Mouse (Mus musculus) splenic B cell, adult 2 months (primary cell): ENCODE results near the gene Sirt2.

ENCODE experiments used
- DNase-seq: peaks from one replicate; pipeline ENCODE4 v3.0.0-alpha.2; 2011; ENCODE audit warnings: low read depth, low spot score
- H3K27me3 ChIP-seq: 2 replicates; pipeline ENCODE4 v1.6.1; 2012; ENCODE audit warnings: mild to moderate bottlenecking, low read length, moderate library complexity, mixed read lengths; ENCODE audit not compliant: control insufficient read depth, poor library complexity, insufficient read depth, severe bottlenecking
- H3K36me3 ChIP-seq: 2 replicates; pipeline ENCODE4 v1.6.1; 2012; ENCODE audit warnings: mild to moderate bottlenecking, low read length, moderate library complexity, mixed read lengths; ENCODE audit not compliant: control insufficient read depth, poor library complexity, insufficient read depth, severe bottlenecking

The Sirt2 gene

DNA sequence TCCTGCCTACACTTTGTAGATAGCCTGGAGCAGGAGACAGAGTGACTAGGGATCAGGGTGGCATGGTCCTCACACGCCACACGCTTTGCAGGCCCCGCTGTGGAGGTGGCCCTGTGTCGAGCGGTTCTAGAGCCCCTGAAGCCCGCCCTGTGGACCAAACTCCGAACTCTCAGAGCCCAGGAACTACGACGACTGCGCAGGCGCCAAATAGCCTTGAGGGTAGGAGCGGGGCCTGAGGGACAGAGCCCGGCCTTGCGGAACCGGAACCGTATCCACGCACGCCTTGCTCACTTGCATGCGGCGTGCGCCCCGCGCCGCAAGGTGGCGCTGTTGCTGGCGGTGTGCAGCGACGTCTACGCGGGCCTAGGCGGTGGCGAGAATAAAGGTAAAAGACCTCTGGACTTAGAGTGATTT lies 30.0 kb downstream of the Sirt2 start:
- peak; percentile 92 for DNase-seq
- H3K36me3 ChIP-seq = no peaks in the 10 kb centered on the region
- H3K27me3 ChIP-seq = no peaks in the 10 kb centered on the region

DNA sequence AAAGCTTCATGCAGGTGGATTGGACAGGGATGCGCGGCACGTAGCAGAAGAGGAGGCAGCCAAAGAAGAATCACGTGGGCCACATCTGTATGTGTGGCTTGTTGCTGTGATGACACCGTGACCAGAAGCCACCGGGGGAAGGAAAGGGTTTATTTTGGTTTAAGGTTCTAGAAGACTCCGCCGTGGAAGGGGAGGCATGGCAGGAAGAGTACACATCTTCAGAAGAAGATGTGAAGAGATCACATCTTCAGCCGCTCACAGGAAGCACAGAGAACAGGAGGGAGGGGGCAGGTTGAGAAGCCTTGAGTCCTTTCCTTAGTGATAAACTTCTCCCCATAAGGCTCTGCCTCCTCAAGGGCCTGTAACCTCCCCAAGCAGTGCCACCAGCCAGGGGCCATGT lies 33.5 kb downstream of the Sirt2 start:
- DNase-seq = no peak
- H3K36me3 ChIP-seq = no peaks in the 10 kb centered on the region
- no peaks in the 10 kb centered on the region for H3K27me3 ChIP-seq

DNA sequence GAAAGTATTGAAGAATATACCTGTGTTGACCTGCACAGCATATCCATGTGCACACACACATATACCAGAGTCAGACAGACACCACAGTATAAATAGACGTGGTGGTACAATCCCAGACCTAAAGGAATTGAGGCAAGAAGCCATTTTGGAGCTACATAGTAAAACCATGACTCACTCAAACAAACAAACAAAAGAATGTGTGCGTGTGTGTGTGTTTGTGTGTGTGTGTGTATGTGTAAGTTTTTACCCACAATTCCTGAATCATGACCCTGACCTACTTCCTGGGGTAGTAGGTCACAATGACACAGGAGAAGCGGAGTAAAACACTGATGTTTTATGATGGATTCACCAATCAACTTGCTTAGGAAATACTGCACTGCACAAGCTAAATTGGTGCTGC lies 34.9 kb downstream of the Sirt2 start:
- Histone ChIP-seq H3K36me3 (no peaks in the 10 kb centered on the region), H3K27me3 (no peaks in the 10 kb centered on the region)
- DNase-seq = no peak

DNA sequence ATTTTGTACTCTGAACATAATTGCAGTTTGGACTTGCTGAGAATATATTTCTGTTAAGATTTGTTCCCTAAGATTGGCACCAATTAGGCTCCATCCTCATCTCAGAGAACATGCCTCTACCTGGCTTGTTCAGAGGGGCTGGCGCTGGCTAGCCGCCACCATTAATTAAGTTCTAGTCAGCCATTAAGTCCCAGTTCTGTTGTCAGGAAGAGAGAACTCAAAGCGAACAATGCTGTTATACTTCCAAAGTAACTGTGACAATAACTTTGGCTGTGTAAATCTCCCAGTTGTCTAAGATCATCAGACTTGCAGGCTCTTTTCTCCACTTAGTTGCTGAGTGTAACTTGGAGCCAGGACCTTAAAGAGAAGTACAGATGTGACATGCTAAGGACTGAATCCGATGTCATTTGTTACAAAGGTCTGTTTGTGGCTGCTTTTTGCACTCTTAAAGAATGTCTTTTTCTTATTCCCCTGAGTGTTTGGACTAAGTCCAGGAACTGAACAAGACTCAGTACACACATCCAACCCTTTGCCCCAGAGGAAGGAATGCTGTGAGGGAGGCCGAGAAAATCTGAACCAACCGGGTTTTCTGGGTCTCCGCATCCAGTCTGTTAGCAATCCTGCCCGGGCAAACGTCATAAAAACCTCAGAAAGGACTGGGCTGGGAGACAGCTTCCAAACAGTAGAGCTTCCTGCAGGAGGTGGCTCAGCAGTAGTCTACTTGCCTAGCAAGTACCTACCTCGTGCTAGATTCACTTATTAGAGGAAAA lies 35.6 kb downstream of the Sirt2 start:
- DNase-seq = no peak
- H3K36me3 ChIP-seq = no peaks in the 10 kb centered on the region
- no peaks in the 10 kb centered on the region for H3K27me3 ChIP-seq

DNA sequence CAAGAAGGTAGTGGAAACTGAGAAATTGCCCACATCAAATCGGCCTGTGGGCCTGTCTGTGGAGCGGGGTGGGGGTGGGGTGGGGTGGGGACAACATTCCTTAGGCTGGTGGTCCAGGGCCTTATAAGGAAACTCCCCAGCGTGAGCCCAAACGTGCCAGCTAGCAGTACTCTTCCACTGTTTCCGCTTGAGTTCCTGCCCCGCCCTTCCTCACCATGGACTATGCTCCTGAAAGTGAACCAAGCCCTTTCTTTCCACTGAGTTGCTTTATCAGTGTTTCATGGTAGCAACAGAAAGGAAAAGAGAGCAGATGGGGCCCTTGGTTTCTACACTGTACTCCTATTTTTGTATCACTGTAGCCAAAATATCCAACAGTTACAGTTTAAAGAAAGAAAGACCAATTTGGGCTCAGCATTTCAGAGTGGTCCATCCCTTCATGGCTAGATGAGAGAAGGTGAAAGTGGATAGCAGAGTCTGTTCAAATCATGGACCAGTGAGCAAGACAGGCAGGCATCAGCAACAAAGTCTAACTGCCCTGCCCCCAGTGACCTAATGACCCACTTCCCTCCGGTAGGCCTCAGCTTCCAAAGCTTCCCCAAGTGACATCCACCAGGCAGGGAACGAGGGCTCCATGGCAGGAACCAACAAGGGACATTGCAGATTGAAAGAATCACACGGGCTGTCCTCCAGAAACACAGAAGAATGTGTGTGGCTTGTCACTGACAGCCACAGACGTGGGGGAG lies 36.5 kb downstream of the Sirt2 start:
- Histone ChIP-seq H3K27me3 (no peaks in the 10 kb centered on the region), H3K36me3 (no peaks in the 10 kb centered on the region)
- peak; percentile 42 for DNase-seq

- no peaks in the 10 kb centered on the region for H3K36me3 ChIP-seq
- H3K27me3 ChIP-seq = no peaks in the 10 kb centered on the region
- no peak for DNase-seq
These were observed 37.2 kb downstream of the Sirt2 start for GRCm38 (mm10) chr7:28803756-28804155.

DNA sequence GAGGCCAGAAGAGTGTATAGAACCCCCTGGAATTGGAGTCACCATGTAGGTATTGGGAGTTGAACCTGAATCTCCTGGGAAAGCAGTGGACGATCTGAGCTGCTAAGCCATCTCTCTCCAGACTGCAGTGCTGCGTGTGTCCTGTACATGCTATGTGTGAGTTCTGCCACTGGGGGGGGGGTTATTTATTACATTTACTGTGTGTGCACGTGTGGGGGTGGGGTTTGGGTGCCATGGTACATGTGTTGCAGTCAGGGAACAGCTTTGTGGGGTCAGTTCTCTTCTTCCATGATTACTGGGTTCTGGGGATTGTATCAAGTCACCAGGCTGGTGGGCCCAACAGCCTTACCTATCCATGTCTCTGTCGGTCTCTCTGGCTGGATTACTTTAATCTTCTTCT lies 40.3 kb downstream of the Sirt2 start:
- H3K36me3 ChIP-seq = no peaks in the 10 kb centered on the region
- no peaks in the 10 kb centered on the region for H3K27me3 ChIP-seq
- DNase-seq = peak; percentile 78

DNA sequence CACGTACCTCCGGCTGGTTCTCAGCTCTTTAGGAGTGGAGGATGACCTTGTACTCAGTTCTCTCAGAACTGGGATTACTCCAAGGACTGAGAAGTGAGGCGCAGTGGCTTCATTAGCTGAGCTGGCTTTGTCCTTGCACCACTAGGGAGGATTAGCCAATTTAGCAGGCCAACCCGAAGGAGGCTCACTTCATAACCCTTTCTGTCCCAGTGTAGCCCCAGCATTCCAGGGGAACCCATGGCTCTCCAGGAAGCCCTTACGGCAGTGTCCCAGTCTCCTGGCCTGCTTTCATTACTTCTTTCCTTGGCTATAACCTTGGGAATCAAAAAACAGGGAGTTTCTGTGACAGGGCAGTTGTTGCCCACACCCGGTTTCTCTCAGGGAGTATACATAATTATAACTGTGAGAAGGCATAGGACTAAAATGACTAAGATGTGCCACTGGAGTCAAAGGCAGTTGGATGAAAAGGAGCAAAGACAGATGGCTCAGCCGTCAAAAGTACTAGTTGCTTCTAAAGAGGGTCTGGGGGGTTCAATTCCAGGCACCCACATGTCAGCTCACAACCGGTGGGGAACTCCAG lies 41.2 kb downstream of the Sirt2 start:
- Histone ChIP-seq H3K27me3 (no peaks in the 10 kb centered on the region), H3K36me3 (no peaks in the 10 kb centered on the region)
- no peak for DNase-seq

GRCm38 (mm10) chr7:28808221-28808941 lies 41.8 kb downstream of the Sirt2 start, which contains the start of gene Hnrnpl:
TSS of gene Hnrnpl (plus strand) at chr7:28808541.
- DNase-seq = peak; percentile 79
- H3K36me3 ChIP-seq = peaks cover 2% of the 10 kb centered on the region; the same call in 1 of the 2 replicates

GRCm38 (mm10) chr7:28808957-28809393 lies 42.4 kb downstream of the Sirt2 start:
- Histone ChIP-seq H3K36me3 (peaks cover 7% of the 10 kb centered on the region), H3K27me3 (no peaks in the 10 kb centered on the region)
- peak; percentile 95 for DNase-seq

More at GRCm38 (mm10) chr7:28808221-28808941, 41.8 kb downstream of the Sirt2 start, which contains the start of gene Hnrnpl:
- no peaks in the 10 kb centered on the region for H3K27me3 ChIP-seq

GRCm38 (mm10) chr7:28809401-28810089 lies 43.0 kb downstream of the Sirt2 start:
- peak; percentile 77 for DNase-seq
- H3K27me3 ChIP-seq = no peaks in the 10 kb centered on the region
- H3K36me3 ChIP-seq = peaks cover 11% of the 10 kb centered on the region

- peak; percentile 98 for DNase-seq
These were observed 43.9 kb downstream of the Sirt2 start for GRCm38 (mm10) chr7:28810107-28811066.

GRCm38 (mm10) chr7:28811228-28811627 lies 44.7 kb downstream of the Sirt2 start:
- no peaks in the 10 kb centered on the region for H3K27me3 ChIP-seq
- DNase-seq = peak; percentile 97
- H3K36me3 ChIP-seq = peaks cover 16% of the 10 kb centered on the region

More at GRCm38 (mm10) chr7:28810107-28811066, 43.9 kb downstream of the Sirt2 start:
- Histone ChIP-seq H3K27me3 (no peaks in the 10 kb centered on the region), H3K36me3 (peaks cover 16% of the 10 kb centered on the region)
